Mouse (Mus musculus): ENCODE measurements around the gene Carns1. TPM values are rescaled to one million over a fixed set of nuclear protein-coding genes. Genes with fewer than 3 reads are reported as not detected.

The Carns1 gene
- total and polyA plus RNA-seq, 3 experiments: 1.7 to 4.0 (median 3.8) TPM

- TF ChIP-seq GABPA (IDR thresholded peaks at IDR 0.05; ENCODE audit: insufficient replicate concordance, low read depth, low read length) (no peak), POLR2AphosphoS2 (IDR thresholded peaks at IDR 0.05; ENCODE audit: low read depth, low read length) (no peak), NELFE (IDR thresholded peaks at IDR 0.05; ENCODE audit: low read depth, low read length) (no peak), CHD1 (IDR thresholded peaks at IDR 0.05; ENCODE audit: low read depth, low read length) (no peak), TBP (conservative IDR thresholded peaks at IDR 0.05; ENCODE audit: low read depth, low read length) (no peak), PAX5 (IDR thresholded peaks at IDR 0.05; ENCODE audit: low read length) (no peak), IRF4 (IDR thresholded peaks at IDR 0.05; ENCODE audit: low read depth, low read length) (no peak), CTCF (conservative IDR thresholded peaks at IDR 0.05 in 1 of 2, IDR thresholded peaks at IDR 0.05 in 1 of 2; ENCODE audit: low read depth in 2 of 2, low read length in 2 of 2) (no peak), ETS1 (conservative IDR thresholded peaks at IDR 0.05; ENCODE audit: low read depth, low read length) (no peak), JUN (IDR thresholded peaks at IDR 0.05; ENCODE audit: insufficient read depth, low read depth, low read length) (no peak), USF1 (IDR thresholded peaks at IDR 0.05; ENCODE audit: low read depth, low read length) (no peak), ZMIZ1 (IDR thresholded peaks at IDR 0.05; ENCODE audit: low read depth, low read length) (no peak), KAT2A (IDR thresholded peaks at IDR 0.05; ENCODE audit: insufficient replicate concordance, low read length) (no peak), ZNF384 (IDR thresholded peaks at IDR 0.05; ENCODE audit: low read depth, low read length) (no peak), MXI1 (IDR thresholded peaks at IDR 0.05; ENCODE audit: low read depth, low read length) (no peak)
- in situ Hi-C loops (cut with MboI; ENCODE audit: low pct_ligation_motif_present, low pct_unique_long_range_greater_than_20kb, low sequenced_read_pairs) (no loop called here), dilution Hi-C loops (cut with MboI; ENCODE audit: extremely low pct_ligation_motif_present, extremely low pct_unique_long_range_greater_than_20kb, low sequenced_read_pairs) (no loop called here)
- DNase-seq (ENCODE audit: extremely low read depth): no peak
- no peak overlapping the region for H3K27ac ChIP-seq (ENCODE audit: insufficient read depth, low read depth)
- H3K27me3 ChIP-seq (replicated peaks): no peaks in the 10 kb centered on the region
- peak overlapping the region; percentile 60; the same call in 1 of the 2 replicates for H3K4me2 ChIP-seq (ENCODE audit: insufficient read depth, low read depth, poor library complexity, severe bottlenecking)
- H3K4me1 ChIP-seq (ENCODE audit: control insufficient read depth in 1 of 2, insufficient read depth in 2 of 2): peaks cover 9 to 36% of the 10 kb centered on the region in 2 experiments
- peaks cover 10% of the 10 kb centered on the region for H3K79me2 ChIP-seq (replicated peaks; ENCODE audit: control insufficient read depth, extremely low read depth, insufficient read depth, poor library complexity, severe bottlenecking)
- H3K4me3 ChIP-seq (replicated peaks in 1 of 3; ENCODE audit: low read depth in 2 of 3, low read length in 2 of 3, poor library complexity in 1 of 3): no peak overlapping the region
- H3K9me3 ChIP-seq (replicated peaks; ENCODE audit: low read length): peaks cover 2% of the 10 kb centered on the region
- H3K36me3 ChIP-seq (replicated peaks in 1 of 2; ENCODE audit: control insufficient read depth in 1 of 2, insufficient read depth in 1 of 2, low read length in 1 of 2): peaks cover 22 to 45% of the 10 kb centered on the region in 2 experiments
- no peak overlapping the region; the same call in 1 of the 2 replicates for H3K9ac ChIP-seq (ENCODE audit: insufficient read depth, low read depth)
Observed at GRCm38 (mm10) chr19:4164100-4164499, 11.2 kb downstream of the Carns1 start.

- Histone ChIP-seq H3K36me3 (replicated peaks in 1 of 2; ENCODE audit: control insufficient read depth in 1 of 2, insufficient read depth in 1 of 2, low read length in 1 of 2) (peaks cover 27 to 51% of the 10 kb centered on the region in 2 experiments), H3K4me1 (ENCODE audit: control insufficient read depth in 1 of 2, insufficient read depth in 2 of 2) (peaks cover 9 to 36% of the 10 kb centered on the region in 2 experiments), H3K27me3 (replicated peaks) (no peaks in the 10 kb centered on the region), H3K4me2 (ENCODE audit: insufficient read depth, low read depth, poor library complexity, severe bottlenecking) (peak overlapping the region; percentile 60), H3K9ac (ENCODE audit: insufficient read depth, low read depth) (peak overlapping the region; percentile 72), H3K9me3 (replicated peaks; ENCODE audit: low read length) (peaks cover 2% of the 10 kb centered on the region), H3K27ac (ENCODE audit: insufficient read depth, low read depth) (no peak overlapping the region), H3K79me2 (replicated peaks; ENCODE audit: control insufficient read depth, extremely low read depth, insufficient read depth, poor library complexity, severe bottlenecking) (peaks cover 10% of the 10 kb centered on the region), H3K4me3 (replicated peaks in 1 of 3; ENCODE audit: low read depth in 2 of 3, low read length in 2 of 3, poor library complexity in 1 of 3) (peak overlapping the region; percentile 56 to 71 (median 67))
- no peak for TF ChIP-seq POLR2A (IDR thresholded peaks at IDR 0.05; ENCODE audit: low read depth, low read length)
- 0 out of 2 replicates have a peak, but pooled peaks have one; percentile 9 for TF ChIP-seq NELFE (IDR thresholded peaks at IDR 0.05; ENCODE audit: low read depth, low read length)
- TF ChIP-seq ZMIZ1 (IDR thresholded peaks at IDR 0.05; ENCODE audit: low read depth, low read length): 0 out of 2 replicates have a peak, but pooled peaks have one; percentile 12
- DNase-seq (ENCODE audit: extremely low read depth): no peak
- dilution Hi-C loops (cut with MboI; ENCODE audit: extremely low pct_ligation_motif_present, extremely low pct_unique_long_range_greater_than_20kb, low sequenced_read_pairs) (no loop called here), in situ Hi-C loops (cut with MboI; ENCODE audit: low pct_ligation_motif_present, low pct_unique_long_range_greater_than_20kb, low sequenced_read_pairs) (no loop called here)
Observed at GRCm38 (mm10) chr19:4163543-4163887, 11.8 kb downstream of the Carns1 start.
